Mouse (Mus musculus): Measurements from ENCODE around the gene Tmem63a. TPM values are rescaled to one million over a fixed set of nuclear protein-coding genes. Genes with fewer than 3 reads are reported as not detected.

Tmem63a gene
- polyA plus RNA-seq, 1 experiment from 2014 or later: 7.5 TPM

GRCm38 (mm10) chr1:180905307-180905706 is 36.8 kb upstream of the Tmem63a start:
- H3K36me3 ChIP-seq (ENCODE audit: control insufficient read depth, insufficient read depth, low read length): peaks cover 27% of the 10 kb centered on the region
- peaks cover 8% of the 10 kb centered on the region; the same call in 1 of the 2 replicates for H3K4me1 ChIP-seq (ENCODE audit: control insufficient read depth, insufficient read depth, low read length)
- peak overlapping the region; percentile 96 for H3K4me3 ChIP-seq (ENCODE audit: low read length)
- no peaks in the 10 kb centered on the region for H3K27me3 ChIP-seq (ENCODE audit: control insufficient read depth, insufficient read depth, low read length)
- H3K9ac ChIP-seq (ENCODE audit: low read depth, low read length): peak overlapping the region; percentile 92
- 74% methylated on average over 6 of the region's 6 CpGs for WGBS
- H3K4me2 ChIP-seq (replicated peaks; ENCODE audit: low read depth, low read length): peak overlapping the region; percentile 81
- ATAC-seq (ENCODE audit: low FRiP score, low TSS enrichment): no peak
- H3K27ac ChIP-seq (ENCODE audit: low read depth, low read length): no peak overlapping the region
- no peaks in the 10 kb centered on the region for H3K9me3 ChIP-seq (ENCODE audit: control insufficient read depth, low read length)

- Histone ChIP-seq H3K27ac (ENCODE audit: low read depth, low read length) (no peak overlapping the region), H3K4me2 (replicated peaks; ENCODE audit: low read depth, low read length) (no peak overlapping the region), H3K36me3 (ENCODE audit: control insufficient read depth, insufficient read depth, low read length) (peaks cover 27% of the 10 kb centered on the region), H3K4me1 (ENCODE audit: control insufficient read depth, insufficient read depth, low read length) (peaks cover 8% of the 10 kb centered on the region; the same call in 1 of the 2 replicates), H3K9ac (ENCODE audit: low read depth, low read length) (no peak overlapping the region), H3K9me3 (ENCODE audit: control insufficient read depth, low read length) (no peaks in the 10 kb centered on the region), H3K27me3 (ENCODE audit: control insufficient read depth, insufficient read depth, low read length) (no peaks in the 10 kb centered on the region), H3K4me3 (ENCODE audit: low read length) (no peak overlapping the region)
- WGBS: 95% methylated on average over 17 of the region's 17 CpGs
- no peak for ATAC-seq (ENCODE audit: low FRiP score, low TSS enrichment)
Measured at GRCm38 (mm10) chr1:180905876-180906275, 36.3 kb upstream of the Tmem63a start.

GRCm38 (mm10) chr1:180906461-180907147 is 35.5 kb upstream of the Tmem63a start:
- Histone ChIP-seq H3K4me3 (ENCODE audit: low read length) (no peak overlapping the region), H3K9ac (ENCODE audit: low read depth, low read length) (no peak overlapping the region), H3K4me2 (replicated peaks; ENCODE audit: low read depth, low read length) (no peak overlapping the region), H3K27ac (ENCODE audit: low read depth, low read length) (no peak overlapping the region), H3K27me3 (ENCODE audit: control insufficient read depth, insufficient read depth, low read length) (no peaks in the 10 kb centered on the region), H3K36me3 (ENCODE audit: control insufficient read depth, insufficient read depth, low read length) (peaks cover 27% of the 10 kb centered on the region), H3K4me1 (ENCODE audit: control insufficient read depth, insufficient read depth, low read length) (peaks cover 8% of the 10 kb centered on the region; the same call in 1 of the 2 replicates), H3K9me3 (ENCODE audit: control insufficient read depth, low read length) (no peaks in the 10 kb centered on the region)
- no peak for ATAC-seq (ENCODE audit: low FRiP score, low TSS enrichment)
- WGBS: 93% methylated on average over 24 of the region's 24 CpGs

GRCm38 (mm10) chr1:180911138-180911537 is 31.0 kb upstream of the Tmem63a start:
- Histone ChIP-seq H3K27me3 (ENCODE audit: control insufficient read depth, insufficient read depth, low read length) (no peaks in the 10 kb centered on the region), H3K9me3 (ENCODE audit: control insufficient read depth, low read length) (no peaks in the 10 kb centered on the region), H3K36me3 (ENCODE audit: control insufficient read depth, insufficient read depth, low read length) (peaks cover 23% of the 10 kb centered on the region), H3K27ac (ENCODE audit: low read depth, low read length) (no peak overlapping the region), H3K4me2 (replicated peaks; ENCODE audit: low read depth, low read length) (no peak overlapping the region), H3K9ac (ENCODE audit: low read depth, low read length) (no peak overlapping the region), H3K4me3 (ENCODE audit: low read length) (no peak overlapping the region), H3K4me1 (ENCODE audit: control insufficient read depth, insufficient read depth, low read length) (no peaks in the 10 kb centered on the region)
- 47% methylated on average over 8 of the region's 8 CpGs for WGBS
- ATAC-seq (ENCODE audit: low FRiP score, low TSS enrichment): no peak

GRCm38 (mm10) chr1:180911653-180912287 is 30.4 kb upstream of the Tmem63a start:
- H3K4me3 ChIP-seq (ENCODE audit: low read length): no peak overlapping the region
- no peak overlapping the region for H3K9ac ChIP-seq (ENCODE audit: low read depth, low read length)
- ATAC-seq (ENCODE audit: low FRiP score, low TSS enrichment): no peak
- no peak overlapping the region for H3K27ac ChIP-seq (ENCODE audit: low read depth, low read length)
- H3K36me3 ChIP-seq (ENCODE audit: control insufficient read depth, insufficient read depth, low read length): peaks cover 16% of the 10 kb centered on the region
- H3K9me3 ChIP-seq (ENCODE audit: control insufficient read depth, low read length): no peaks in the 10 kb centered on the region
- H3K27me3 ChIP-seq (ENCODE audit: control insufficient read depth, insufficient read depth, low read length): no peaks in the 10 kb centered on the region
- H3K4me1 ChIP-seq (ENCODE audit: control insufficient read depth, insufficient read depth, low read length): no peaks in the 10 kb centered on the region
- WGBS: 44% methylated on average over 20 of the region's 20 CpGs
- H3K4me2 ChIP-seq (replicated peaks; ENCODE audit: low read depth, low read length): no peak overlapping the region

GRCm38 (mm10) chr1:180912792-180913191 is 29.4 kb upstream of the Tmem63a start:
- no peaks in the 10 kb centered on the region for H3K4me1 ChIP-seq (ENCODE audit: control insufficient read depth, insufficient read depth, low read length)
- H3K27me3 ChIP-seq (ENCODE audit: control insufficient read depth, insufficient read depth, low read length): no peaks in the 10 kb centered on the region
- ATAC-seq (ENCODE audit: low FRiP score, low TSS enrichment): no peak
- no peaks in the 10 kb centered on the region for H3K9me3 ChIP-seq (ENCODE audit: control insufficient read depth, low read length)
- peaks cover 7% of the 10 kb centered on the region for H3K36me3 ChIP-seq (ENCODE audit: control insufficient read depth, insufficient read depth, low read length)
- H3K9ac ChIP-seq (ENCODE audit: low read depth, low read length): no peak overlapping the region
- H3K4me2 ChIP-seq (replicated peaks; ENCODE audit: low read depth, low read length): no peak overlapping the region
- 91% methylated on average over 5 of the region's 5 CpGs for WGBS
- no peak overlapping the region for H3K27ac ChIP-seq (ENCODE audit: low read depth, low read length)
- no peak overlapping the region for H3K4me3 ChIP-seq (ENCODE audit: low read length)

- H3K4me3 ChIP-seq (ENCODE audit: low read length): no peak overlapping the region
- 64% methylated on average over 4 of the region's 4 CpGs for WGBS
- H3K36me3 ChIP-seq (ENCODE audit: control insufficient read depth, insufficient read depth, low read length): no peaks in the 10 kb centered on the region
- no peak overlapping the region for H3K27ac ChIP-seq (ENCODE audit: low read depth, low read length)
- H3K9ac ChIP-seq (ENCODE audit: low read depth, low read length): no peak overlapping the region
- no peak overlapping the region for H3K4me2 ChIP-seq (replicated peaks; ENCODE audit: low read depth, low read length)
- no peak for ATAC-seq (ENCODE audit: low FRiP score, low TSS enrichment)
- H3K4me1 ChIP-seq (ENCODE audit: control insufficient read depth, insufficient read depth, low read length): no peaks in the 10 kb centered on the region
- no peaks in the 10 kb centered on the region for H3K9me3 ChIP-seq (ENCODE audit: control insufficient read depth, low read length)
- H3K27me3 ChIP-seq (ENCODE audit: control insufficient read depth, insufficient read depth, low read length): no peaks in the 10 kb centered on the region
Measured at GRCm38 (mm10) chr1:180913797-180914196, 28.3 kb upstream of the Tmem63a start.

- Histone ChIP-seq H3K27ac (ENCODE audit: low read depth, low read length) (no peak overlapping the region), H3K4me2 (replicated peaks; ENCODE audit: low read depth, low read length) (no peak overlapping the region), H3K4me3 (ENCODE audit: low read length) (no peak overlapping the region), H3K36me3 (ENCODE audit: control insufficient read depth, insufficient read depth, low read length) (no peaks in the 10 kb centered on the region), H3K9me3 (ENCODE audit: control insufficient read depth, low read length) (no peaks in the 10 kb centered on the region), H3K4me1 (ENCODE audit: control insufficient read depth, insufficient read depth, low read length) (no peaks in the 10 kb centered on the region), H3K27me3 (ENCODE audit: control insufficient read depth, insufficient read depth, low read length) (no peaks in the 10 kb centered on the region), H3K9ac (ENCODE audit: low read depth, low read length) (no peak overlapping the region)
- no peak for ATAC-seq (ENCODE audit: low FRiP score, low TSS enrichment)
- WGBS: 90% methylated on average over 11 of the region's 11 CpGs
Measured at GRCm38 (mm10) chr1:180916425-180916824, 25.7 kb upstream of the Tmem63a start.

- Histone ChIP-seq H3K9me3 (ENCODE audit: control insufficient read depth, low read length) (no peaks in the 10 kb centered on the region), H3K4me1 (ENCODE audit: control insufficient read depth, insufficient read depth, low read length) (no peaks in the 10 kb centered on the region), H3K9ac (ENCODE audit: low read depth, low read length) (no peak overlapping the region), H3K27me3 (ENCODE audit: control insufficient read depth, insufficient read depth, low read length) (no peaks in the 10 kb centered on the region), H3K36me3 (ENCODE audit: control insufficient read depth, insufficient read depth, low read length) (no peaks in the 10 kb centered on the region), H3K27ac (ENCODE audit: low read depth, low read length) (no peak overlapping the region), H3K4me2 (replicated peaks; ENCODE audit: low read depth, low read length) (no peak overlapping the region), H3K4me3 (ENCODE audit: low read length) (no peak overlapping the region)
- ATAC-seq (ENCODE audit: low FRiP score, low TSS enrichment): no peak
- WGBS: 65% methylated on average over 1 of the region's 1 CpGs
Measured at GRCm38 (mm10) chr1:180917053-180917452, 25.1 kb upstream of the Tmem63a start.

Measured in kidney, embryonic 14.5 days (tissue).